Mouse (Mus musculus) layer of hippocampus, postnatal 36 days (tissue): ENCODE data around the gene Ssh2. TPM values are rescaled to one million over a fixed set of nuclear protein-coding genes. Genes with fewer than 3 reads are reported as not detected.
"Not testable (repeated sequence)": the region's sequence is repeated elsewhere in the genome, so short reads cannot be mapped to it uniquely, and the experiment has no call there.

ENCODE experiments used
- DNase-seq, 2 experiments: peaks; one replicate each; pipeline ENCODE4 v3.0.0; 2022
- total RNA-seq, 2 experiments: library from RNA; stranded (reverse); gene quantifications; 2 replicates each; pipeline ENCODE4 v1.2.3; 2021

The Ssh2 gene
- total RNA-seq, 2 experiments from 2014 or later, result 34.2 to 39.7 TPM

DNA sequence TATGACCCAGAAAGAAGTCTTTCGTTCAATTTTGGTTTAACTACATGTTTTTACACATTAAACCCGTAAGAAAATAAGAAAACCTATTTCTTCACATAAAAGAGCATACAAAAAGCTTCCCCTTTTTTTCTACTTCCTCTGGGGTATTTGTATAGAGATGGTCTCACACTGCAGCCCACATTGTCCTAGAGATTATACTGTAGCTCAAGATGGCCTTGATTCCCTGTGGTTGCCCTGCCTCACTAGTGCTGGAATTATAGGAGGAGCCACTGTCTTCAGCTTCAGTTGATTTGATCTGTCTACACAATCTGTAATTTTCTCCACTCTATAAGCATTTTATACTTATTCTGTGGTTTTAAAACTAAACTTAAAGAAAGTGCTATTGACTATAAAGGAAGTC is 15.4 kb downstream of the Ssh2 start:
- no peak for DNase-seq

DNA sequence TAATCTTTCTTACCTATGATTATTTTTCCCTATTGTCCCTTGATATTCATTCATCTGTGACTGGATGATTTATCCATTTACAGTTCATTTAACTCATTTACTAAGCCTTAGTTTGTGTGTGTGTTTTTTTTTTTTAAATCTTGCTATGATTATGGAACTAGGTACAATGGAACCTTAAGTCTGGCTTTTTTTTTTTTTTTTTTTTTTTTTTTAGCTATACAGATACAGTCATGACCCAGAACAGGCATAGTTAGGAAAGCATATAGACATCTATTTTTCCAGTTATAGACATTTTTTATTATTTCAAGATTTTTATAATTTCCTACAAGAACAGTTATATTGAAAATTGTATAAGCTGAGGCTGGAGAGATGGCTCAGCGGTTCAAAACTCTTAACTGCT is 19.2 kb downstream of the Ssh2 start:
- DNase-seq, result no peak

DNA sequence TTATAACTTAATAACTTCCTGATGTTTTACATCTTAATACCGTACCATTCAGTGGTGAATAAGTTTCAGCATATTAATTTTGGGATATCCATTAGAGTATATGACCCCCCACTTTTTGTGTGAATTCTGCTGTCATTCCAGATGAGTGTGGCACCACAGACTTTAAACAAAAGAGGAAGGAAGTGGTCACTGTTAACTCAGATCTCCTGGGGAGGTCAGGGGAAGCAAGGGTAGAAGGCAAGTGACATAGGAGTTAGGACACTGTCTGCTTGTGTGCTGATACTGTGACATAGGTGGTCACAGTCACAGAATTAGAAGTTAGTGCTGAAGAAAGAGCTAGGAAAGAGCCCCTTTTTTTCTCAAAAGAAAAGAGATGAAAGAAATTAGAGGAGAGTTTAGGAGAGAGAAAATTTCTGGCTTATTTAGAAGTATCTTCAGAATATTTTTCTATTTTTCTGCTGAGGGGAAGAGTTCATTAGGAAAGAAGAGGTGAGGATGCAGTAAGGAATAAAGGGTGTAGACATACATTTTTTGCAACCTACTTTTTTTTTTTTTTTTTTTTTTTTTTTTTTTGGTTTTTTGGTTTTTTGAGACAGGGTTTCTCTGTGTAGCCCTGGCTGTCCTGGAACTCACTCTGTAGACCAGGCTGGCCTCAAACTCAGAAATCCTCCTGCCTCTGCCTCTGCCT is 23.7 kb downstream of the Ssh2 start:
- DNase-seq, result no peak

DNA sequence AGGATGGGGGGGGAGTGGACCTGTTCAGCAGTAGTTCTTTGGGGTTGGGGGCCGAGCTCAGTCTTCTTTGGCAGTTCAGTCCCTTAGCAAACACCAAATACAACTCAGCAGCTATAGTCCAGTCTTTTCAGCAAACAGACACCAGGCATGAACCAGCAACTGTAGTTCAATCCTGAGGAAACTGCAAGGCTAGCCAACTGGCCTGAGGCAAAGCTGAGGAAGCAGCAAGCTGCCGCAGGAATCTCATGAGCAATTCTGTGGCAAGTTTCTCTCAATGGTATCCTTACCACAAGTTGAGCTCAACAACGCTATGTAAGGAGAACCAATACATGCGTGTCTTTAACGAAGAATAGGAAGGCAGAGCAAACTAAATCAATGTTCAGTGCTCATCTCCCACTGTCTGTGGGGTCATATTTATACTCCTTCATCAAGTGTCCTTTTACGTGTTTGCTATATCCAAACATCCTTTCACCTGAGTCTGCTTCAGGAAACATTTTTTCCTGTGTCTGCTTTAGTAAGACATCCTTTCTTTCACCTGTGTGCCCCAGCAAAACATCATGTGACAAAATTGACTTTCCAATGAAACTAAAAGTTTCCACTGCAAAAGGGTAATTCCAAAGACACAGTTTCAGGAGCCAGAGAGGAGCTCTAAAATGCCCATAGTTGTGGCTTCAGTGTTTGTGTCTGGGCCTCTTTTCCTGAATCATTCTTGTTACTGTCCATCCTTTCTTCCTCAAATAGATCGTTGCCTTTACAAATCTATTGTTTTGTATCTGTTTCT is 24.6 kb downstream of the Ssh2 start:
- no peak for DNase-seq

DNA sequence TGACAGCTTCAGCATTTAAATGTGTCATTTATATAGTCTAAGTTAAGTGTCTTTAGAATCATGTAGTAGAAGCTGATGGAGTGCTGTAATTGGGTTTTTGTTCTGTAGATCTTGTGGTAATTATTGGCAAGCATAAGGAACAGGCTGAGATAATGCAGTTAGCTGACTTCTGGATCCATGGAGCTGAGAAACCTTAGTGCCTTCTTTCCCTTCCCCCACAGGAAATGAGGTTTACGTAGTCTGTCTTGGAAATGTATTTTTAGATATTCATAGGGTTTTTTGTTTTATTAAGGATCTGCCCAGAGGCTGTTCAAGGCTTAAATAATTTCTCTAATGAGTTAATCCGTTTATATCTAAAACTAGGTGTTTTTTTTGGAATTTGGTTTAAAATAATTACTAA is 26.8 kb downstream of the Ssh2 start:
- no peak for DNase-seq

DNA sequence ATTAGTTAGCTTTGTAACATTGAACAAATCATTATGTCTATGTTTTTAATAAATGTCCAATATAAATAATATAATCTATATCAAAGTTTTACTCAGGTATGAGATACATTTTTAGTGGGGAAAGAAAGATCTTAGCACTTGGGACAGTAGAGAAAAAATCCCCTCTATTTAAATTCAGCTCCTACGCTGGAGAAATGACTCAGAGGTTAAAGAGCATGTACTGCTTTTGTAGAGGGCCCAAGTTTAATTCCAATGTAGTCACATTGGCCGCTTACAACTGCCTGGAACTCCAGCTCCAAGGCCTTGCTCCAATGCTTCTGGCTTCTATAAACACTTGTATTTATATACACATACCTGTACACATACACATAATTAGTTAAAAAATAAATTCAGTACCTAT is 36.7 kb downstream of the Ssh2 start:
- DNase-seq, result no peak

DNA sequence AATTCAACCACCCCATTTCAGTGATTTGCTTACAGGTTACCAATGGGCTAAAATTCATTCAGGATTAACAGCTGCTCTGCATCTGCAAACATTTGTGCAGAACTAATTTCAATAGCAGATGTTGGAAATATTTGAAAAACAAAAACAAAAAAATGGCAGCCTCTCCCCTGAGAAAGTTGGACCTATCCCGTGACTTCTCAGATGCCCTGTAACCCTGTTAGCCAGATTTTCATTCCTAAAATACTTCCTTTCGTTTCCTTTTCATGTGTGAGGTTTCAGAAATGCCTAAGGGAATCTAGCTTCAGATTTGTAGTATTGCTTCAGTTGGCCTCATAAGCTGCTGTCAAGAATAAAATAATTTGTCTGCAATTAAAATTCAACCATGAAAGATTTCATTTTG is 43.4 kb downstream of the Ssh2 start:
- DNase-seq, result no peak

DNA sequence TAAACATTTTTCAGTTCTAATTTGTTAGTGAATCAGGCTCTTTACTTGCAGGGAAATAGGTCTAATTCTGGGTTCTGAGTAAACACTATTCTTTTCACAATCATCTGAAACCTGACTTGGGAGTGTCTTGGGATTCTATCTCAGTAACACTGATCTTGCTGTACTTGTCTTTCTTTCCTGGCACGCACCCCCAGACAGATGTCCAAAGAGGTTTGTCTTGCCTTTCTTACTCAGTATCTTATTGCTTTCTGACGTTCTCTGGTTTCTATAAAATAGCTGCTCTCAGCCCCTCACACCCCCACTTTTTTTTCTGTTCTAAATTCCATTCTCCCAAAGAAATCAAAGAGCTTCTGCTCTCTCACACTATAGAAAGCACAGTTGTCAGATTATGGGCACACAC is 51.3 kb downstream of the Ssh2 start:
- peak in 1 of 2 experiments; percentile 19 for DNase-seq

DNA sequence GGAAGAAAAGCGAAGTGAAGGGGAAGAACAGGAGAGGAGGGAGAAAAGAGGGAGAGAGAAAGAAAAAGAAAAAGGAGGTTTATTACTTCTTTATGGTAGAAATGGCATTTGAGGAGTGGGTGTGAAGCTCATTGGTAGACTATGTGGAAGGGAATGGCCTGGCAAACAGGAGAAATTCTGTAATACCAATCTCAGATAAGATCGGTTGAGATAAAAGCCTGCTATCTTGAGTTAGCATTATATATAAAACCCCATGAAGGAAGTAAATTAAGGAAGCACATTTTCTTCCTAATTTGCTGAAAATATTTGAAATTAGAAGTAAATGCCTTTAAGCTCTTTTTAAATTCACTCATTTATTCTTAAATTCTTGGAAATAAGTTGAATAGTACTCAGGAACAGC is 59.9 kb downstream of the Ssh2 start:
- DNase-seq, result no peak

DNA sequence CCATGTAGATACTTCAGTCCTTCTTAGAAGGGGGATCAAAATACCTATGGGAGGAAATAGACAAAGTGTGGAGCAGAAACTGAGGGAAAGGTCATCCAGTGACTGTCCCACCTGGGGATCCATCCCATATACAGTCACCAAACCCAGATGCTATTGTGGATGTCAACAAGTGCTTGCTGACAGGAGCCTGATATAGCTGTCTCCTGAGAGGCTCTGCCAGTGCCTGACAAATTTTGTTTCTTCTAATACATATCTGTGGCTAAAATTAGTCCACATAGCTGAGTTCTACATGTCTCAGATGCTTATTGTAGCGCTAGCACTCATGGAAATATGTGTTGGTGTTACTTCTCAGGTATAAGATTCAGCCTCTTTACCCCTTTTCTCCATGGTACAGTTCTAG is 62.5 kb downstream of the Ssh2 start:
- not testable (repeated sequence) for DNase-seq

DNA sequence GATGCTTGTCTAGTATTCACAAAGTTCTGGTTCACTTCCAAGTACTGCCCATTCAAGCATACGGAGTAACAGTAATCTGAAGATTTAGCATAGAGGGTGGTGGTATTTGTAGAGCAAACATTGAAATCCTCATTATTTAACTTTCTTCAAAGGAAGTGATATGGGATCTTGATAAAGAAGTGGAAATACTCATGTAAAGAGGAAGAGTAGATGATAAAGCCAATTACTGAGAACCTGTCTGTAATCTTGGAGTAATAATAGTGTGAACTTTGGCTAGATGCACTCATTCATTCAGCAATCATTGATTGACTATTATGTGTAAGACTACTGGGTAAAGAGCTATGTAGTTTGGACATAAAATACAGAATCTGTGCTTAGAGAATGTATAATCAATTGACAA is 64.1 kb downstream of the Ssh2 start:
- DNase-seq, result no peak

DNA sequence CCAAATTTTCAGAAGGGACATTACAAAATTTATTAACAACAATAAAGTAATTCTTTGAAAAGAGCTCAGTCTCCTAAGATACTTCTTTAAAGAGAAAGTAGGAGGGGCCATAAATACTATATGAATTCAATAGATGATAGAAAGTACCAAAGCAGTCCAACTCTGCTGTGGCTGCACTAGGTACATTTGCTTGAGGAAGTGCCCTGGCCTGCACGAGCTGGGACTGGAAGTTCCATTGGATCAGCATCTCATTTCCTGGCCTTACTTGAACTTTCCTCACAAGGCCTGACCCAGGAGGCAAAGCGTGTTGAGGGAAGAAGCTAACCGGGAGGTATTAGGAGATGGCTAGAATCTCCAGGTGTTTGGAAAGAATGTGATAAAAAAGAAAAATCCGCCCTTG is 75.4 kb downstream of the Ssh2 start:
- DNase-seq, result no peak

DNA sequence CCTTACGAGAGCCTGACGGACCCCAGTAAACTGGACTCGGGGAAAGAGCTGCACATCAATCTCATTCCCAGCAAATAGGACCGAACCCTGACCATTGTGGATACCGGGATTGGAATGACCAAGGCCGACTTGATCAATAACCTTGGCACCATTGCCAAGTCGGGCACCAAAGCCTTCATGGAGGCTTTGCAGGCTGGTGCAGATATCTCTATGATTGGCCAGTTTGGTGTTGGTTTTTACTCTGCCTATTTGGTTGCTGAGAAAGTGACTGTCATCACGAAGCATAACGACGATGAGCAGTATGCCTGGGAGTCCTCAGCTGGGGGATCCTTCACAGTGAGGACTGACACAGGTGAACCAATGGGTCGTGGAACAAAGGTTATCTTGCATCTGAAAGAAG is 77.6 kb downstream of the Ssh2 start:
- not testable (repeated sequence) for DNase-seq

DNA sequence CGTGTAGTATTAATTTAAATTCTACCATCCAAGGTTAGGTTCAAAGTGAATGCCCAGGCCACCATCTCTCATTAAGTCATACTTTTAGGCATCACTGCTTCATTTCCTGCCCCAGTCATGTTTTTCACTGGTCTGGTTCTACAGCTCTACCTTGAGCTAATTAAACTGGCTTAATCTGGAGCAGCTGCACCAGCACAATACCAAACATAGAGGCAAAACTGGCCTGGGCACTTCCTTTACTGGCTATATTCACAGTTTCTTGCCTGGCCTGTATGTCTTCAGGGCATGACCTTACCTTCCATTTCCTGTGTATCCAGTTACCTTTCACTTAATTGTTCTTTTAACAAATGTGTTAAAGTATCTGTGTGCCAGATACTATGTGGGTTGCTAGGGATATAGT is 81.2 kb downstream of the Ssh2 start:
- no peak for DNase-seq

DNA sequence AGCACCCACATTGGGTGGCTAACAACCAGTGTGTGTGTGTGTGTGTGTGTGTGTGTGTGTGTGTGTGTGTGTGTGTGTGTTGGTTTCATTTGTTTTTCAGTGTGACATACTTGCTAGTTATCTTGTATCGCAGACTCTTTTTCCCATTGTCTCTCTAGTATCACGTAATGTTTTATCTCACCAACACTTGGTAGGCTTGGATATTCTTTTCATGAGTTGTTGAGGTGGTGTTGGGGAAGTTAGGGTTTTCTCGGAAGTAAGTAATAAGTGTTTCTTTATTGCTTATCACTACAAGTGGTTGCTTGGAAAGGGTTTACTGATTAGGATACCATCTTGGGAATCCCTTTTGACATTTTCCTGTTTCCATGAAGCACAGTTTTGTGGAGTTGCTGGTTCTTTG is 91.1 kb downstream of the Ssh2 start:
- no peak for DNase-seq

DNA sequence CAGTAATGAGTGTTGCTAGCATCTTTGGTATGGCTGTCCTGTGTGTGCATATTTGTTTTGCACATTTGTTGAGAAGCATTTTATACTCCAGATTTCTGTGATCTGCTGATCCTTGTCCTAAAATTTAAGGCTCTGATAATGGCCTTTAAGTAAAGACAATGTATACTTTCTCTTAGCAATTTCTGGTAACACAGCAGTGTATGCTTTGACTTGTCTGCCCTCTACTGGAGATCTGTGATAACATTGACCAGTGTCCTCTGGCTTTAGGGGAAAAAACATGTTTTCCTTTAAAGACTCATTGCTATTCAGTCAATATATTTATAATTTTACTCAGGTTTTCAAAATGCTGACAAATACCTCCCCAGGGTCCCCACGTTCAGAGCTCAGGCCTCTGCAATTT is 92.4 kb downstream of the Ssh2 start:
- no peak for DNase-seq

DNA sequence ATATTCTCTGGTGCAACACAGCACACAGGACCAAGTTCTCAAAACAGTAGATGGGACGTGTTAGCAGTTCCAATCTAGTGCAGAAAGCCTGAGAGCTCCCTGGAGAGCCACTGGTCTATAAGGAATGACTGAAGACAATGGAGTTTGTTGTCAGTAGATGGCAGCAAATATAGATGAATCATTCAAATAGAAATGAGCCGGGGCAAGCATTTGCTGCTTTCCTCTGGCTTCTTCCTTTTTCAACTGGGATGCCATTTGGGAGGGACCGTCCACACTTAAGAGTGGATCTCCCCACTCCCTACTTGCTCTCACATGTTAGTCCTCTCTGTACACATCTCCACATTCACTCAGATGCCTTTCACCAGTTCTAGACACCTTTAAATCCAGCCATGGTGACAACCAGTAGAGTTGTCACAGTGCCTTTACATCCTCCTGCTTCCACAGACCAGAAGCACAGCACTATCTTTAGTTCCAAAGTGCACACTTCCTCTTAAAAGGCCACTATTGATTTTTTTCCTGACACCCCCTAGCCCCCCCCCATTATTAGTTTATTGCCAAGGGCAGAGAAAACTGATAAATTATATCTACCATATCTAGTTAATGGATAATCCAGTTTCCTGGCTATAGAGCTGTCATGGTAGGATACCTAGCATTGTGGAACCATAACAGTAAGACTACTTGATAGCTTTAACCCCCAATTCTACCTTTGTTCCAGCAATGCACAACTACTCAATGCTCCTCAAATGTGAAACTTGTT is 101.8 kb downstream of the Ssh2 start:
- DNase-seq, result peak in 1 of 2 experiments; percentile 12

DNA sequence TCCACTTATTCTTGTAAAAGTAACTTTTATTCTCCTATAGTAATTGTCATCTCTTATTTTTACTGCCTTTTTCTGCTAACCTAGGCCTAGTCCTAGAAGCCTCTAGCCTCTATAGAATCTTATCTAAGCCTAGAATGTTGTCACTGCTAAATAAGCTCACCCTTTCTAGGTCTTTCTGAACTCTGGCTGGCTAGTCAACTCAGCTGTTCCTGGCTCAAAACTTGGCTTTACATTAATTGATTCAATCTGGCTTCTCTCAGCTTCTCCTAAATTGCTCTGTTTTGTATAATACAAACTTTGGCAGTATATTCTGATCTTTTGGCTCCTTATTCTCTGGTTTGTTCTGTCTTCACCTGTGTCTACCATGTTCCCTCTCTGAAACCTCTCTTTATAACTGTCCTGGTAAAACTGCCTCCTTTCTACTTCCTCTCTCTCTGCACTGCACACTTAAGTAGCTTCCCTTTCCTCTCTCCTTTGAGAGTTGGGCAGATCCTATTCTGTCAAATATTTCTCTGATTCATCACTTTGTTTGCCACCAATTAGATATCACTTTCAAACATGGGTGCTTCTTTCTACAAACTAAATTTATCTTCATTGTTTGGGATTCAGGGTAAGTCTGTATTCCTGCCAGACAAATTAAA is 102.5 kb downstream of the Ssh2 start:
- DNase-seq, result no peak

DNA sequence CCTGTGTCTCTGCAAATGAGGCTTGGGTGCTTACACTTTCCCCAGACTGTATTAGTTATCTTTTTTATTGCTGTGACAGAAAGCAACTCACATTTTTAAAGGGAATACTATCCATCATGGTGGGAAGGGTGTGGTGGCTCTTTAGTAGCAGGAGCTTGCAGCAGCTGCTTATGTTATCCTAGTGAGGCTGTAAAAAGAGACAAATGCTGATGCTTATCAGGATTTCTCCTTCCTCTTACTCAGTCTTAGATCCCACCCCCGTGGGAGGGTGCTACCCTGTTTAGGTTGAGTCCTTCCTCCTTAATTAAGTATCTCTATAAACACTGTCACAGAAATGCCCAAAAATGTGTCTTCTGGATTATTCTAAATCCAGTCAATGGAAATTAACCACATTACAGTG is 105.1 kb downstream of the Ssh2 start:
- no peak for DNase-seq

DNA sequence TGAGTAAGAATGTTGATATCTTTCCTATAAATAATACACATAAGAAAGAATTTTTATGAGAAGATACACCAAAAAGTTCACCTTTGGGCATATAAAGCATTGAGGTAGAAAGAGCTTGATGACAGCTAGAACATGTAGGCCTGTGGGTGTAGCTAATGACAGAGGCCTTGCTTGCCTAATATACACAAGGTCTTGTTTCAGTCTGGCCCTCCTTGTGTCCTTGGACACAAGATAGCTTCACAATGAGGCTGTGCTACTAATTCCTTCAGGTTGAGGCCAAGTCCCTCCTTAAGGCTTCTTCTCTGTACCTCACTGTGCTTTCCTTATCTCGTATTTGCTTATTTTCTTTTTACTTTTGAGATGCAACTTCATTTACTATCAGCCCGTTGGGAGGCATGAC is 114.4 kb downstream of the Ssh2 start:
- DNase-seq, result no peak

DNA sequence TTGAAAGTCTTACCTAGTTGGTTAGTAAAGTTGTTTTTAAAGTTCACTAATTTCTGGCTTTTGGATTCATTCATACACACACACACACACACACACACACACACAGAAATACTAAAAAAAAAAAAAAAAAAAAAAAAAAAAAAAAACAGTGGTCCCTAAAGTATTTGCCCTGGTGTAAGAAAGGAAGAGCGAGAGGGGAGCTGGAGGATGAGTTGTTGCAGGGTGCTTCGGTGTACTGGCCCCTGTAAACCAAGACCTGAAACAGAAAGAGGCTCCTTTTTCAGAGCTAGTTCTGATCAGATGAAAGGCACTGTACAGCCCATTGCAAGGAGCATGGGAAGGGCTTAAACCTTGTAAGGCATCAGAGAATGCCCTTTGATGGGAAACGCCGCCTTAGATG is 131.2 kb downstream of the Ssh2 start:
- DNase-seq, result no peak

DNA sequence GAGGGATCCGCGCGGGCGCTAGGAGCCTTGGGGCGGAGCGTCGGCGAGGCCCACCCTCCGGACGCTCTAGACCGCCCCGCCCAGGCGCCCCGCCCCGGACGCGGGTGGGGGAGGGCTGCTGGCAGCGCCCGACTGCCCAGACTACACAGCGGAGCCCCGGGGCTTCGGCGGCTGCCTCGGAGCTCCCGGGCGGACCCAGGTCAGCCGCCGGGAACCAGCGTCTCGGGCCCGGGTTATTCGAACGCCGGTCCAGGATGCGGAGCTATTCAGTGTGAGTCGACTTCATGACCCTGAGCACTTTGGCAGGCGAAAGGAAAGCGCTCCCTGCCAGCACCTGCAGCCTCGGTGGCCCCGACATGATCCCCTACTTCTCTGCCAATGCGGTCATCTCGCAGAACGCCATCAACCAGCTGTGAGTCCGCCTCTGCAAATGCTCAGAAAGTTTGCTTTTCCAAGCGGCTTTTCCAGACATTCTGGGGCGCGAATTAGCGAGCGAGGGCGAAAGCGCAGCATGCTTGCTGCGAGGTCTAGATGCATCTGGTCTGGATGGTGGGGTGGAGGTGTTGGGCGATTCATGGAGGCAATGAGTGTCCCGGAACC is 132.2 kb downstream of the Ssh2 start:
- DNase-seq, result peak; percentile 79 to 84

DNA sequence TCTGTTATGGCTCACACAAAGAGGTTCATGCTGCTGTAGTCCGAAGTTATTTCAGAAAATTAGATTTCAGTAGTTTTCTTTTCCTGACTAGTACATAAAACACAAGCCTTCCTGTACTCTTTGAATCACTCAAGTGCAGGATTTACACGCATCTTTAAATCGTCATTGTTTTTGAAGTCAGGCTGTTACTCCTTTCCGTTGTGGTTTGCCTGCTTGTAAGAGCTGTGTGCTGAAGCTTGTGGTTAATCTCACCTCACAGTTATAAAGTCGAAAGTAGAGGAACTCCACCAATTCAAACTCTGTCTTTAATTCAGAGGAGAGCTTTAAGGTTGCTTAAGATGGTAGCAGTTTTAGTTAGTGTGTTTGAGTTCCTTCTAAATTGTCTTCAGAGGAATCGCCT is 132.9 kb downstream of the Ssh2 start:
- DNase-seq, result no peak
